In the genomic region with DNA sequence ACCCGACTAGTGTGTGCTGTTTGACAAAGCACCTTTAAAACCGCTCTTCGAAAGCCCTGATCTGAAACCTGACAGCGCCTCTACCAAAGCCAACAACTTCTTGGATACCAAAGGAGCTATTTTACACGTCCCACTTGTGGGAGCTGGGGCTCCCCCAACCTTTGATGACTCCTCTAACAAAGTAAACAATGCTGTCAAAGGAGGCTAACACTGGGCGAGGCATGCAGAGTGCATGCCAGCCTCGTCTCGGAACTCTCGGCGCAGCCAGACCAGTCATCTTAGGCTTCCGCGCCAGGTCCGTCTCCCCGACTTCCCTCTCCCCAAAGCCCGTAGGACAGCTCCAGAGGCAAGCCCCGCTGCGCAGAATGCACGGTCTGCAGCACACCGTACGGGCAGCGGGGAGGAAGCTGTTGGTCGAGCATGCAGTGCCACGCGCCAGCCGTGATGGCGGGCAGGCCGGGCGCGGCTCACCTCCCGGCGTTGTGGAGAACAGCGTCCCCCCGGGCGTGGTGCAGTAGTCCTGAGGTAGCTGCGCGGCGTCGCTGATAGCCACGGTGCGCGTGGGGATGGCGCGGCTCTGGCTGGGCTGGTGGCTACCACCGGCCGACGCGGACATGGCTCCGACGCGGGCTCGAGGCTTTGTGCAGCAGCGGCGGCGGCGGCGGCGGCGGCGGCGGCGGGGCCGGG, we compare ENCODE assay signal across 8 mouse cellular contexts. TPM values are rescaled to one million over a fixed set of nuclear protein-coding genes. Genes with fewer than 3 reads are reported as not detected.
DNase-seq lines count a peak whose midpoint lies in the region; ATAC-seq and TF ChIP-seq lines count a peak whose summit lies in the region.

No protein-coding gene starts in this region.

- TF ChIP-seq CTCF in gastrocnemius, adult 2 months (IDR thresholded peaks at IDR 0.05), result no peak

- ATAC-seq in inflammation-experienced regulatory T-cells, adult 6 months, result peak; percentile 6
- ATAC-seq in megakaryocyte progenitor cell, adult 5-6 weeks (replicated peaks; ENCODE audit: poor library complexity), result peak; percentile 9; the same call in 1 of the 2 replicates

- peak overlapping the region; percentile 95 for H3K27ac ChIP-seq in gastrocnemius, adult 2 months

- peak overlapping the region; percentile 85 for H3K4me3 ChIP-seq in gastrocnemius, adult 2 months

- intact Hi-C loops in gastrocnemius, adult 2 months (cut with DNase I), result no loop called here
- intact Hi-C loops in left cerebral cortex, postnatal 4 days (cut with DNase I), result no loop called here

- DNase-seq in ZHBTc4 (ENCODE audit: low read depth, low spot score), result peak; percentile 50
- peak; percentile 63 to 64 for DNase-seq in cerebellum, postnatal 14 days
- peak; percentile 71 for DNase-seq in gastrocnemius, adult 2 months
- peak; percentile 42 for DNase-seq in left cerebral cortex, postnatal 4 days
- peak; percentile 26 to 30 for DNase-seq in right cerebral cortex, postnatal 36 days (ENCODE audit: low spot score in 2 of 2)
- peak; percentile 38 to 42 for DNase-seq in urinary bladder, postnatal 36 days (ENCODE audit: low spot score in 2 of 2)

RNA-seq across cellular contexts. Expression of gene Eif4ebp2, which starts 0.4 kb away (rescaled TPM):
- total RNA-seq in gastrocnemius, adult 2 months (2021), result 100 to 1,000 TPM; 117 to 161 TPM
- polyA plus RNA-seq in inflammation-experienced regulatory T-cells, adult 6 months (2017; shearing (Covaris generic)), result 10 to 100 TPM; 19.5 to 27.5 (median 24.2) TPM
- 10 to 100 TPM; 68.6 to 71.7 TPM for total RNA-seq in left cerebral cortex, postnatal 4 days (2021)
- 154 TPM in 2 replicates for total RNA-seq in megakaryocyte progenitor cell, adult 5-6 weeks (2015)
- 11.2 and 12.1 TPM in 2 replicates for total RNA-seq in megakaryocyte progenitor cell, adult 5-6 weeks (2017)

RNA-seq across cellular contexts. Expression of gene Lrrc20, which starts 23.5 kb away (rescaled TPM):
- 100 to 1,000 TPM; 133 to 164 TPM for total RNA-seq in gastrocnemius, adult 2 months (2021)
- 1 to 10 TPM; 5.4 to 6.0 (median 5.8) TPM for polyA plus RNA-seq in inflammation-experienced regulatory T-cells, adult 6 months (2017; shearing (Covaris generic))
- 10 to 100 TPM; 20.0 to 22.1 TPM for total RNA-seq in left cerebral cortex, postnatal 4 days (2021)
- total RNA-seq in megakaryocyte progenitor cell, adult 5-6 weeks (2015), result 5.6 and 6.1 TPM in 2 replicates
- 6.0 and 7.4 TPM in 2 replicates for total RNA-seq in megakaryocyte progenitor cell, adult 5-6 weeks (2017)

RNA-seq across cellular contexts. Expression of gene Nodal, which starts 34.3 kb away (rescaled TPM):
- under 1 TPM in 1 of 2 experiments, not detected in 1; 0.15 TPM for total RNA-seq in gastrocnemius, adult 2 months (2021)
- polyA plus RNA-seq in inflammation-experienced regulatory T-cells, adult 6 months (2017; shearing (Covaris generic)), result under 1 TPM in 2 of 3 experiments, not detected in 1; 0.21 to 0.45 TPM
- under 1 TPM in 1 of 2 experiments, not detected in 1; 0.18 TPM for total RNA-seq in left cerebral cortex, postnatal 4 days (2021)
- not detected in 2 replicates for total RNA-seq in megakaryocyte progenitor cell, adult 5-6 weeks (2015)
- total RNA-seq in megakaryocyte progenitor cell, adult 5-6 weeks (2017), result not detected in 2 replicates

Comparison
In these comparisons a context has a peak if more than half of its experiments do, and no peak if none do; other contexts are left out.
1. Peak in every context shown above with its lines: DNase-seq, ATAC-seq, H3K4me3 ChIP-seq and H3K27ac ChIP-seq.
2. RNA of gene Lrrc20, which starts 23.5 kb away (total RNA-seq): 133 to 164 TPM in gastrocnemius, adult 2 months; 20.0 to 22.1 TPM in left cerebral cortex, postnatal 4 days and 5.6 to 7.4 TPM in megakaryocyte progenitor cell, adult 5-6 weeks; every median in the first group is over 4 times any median in the second.